Mouse (Mus musculus): ENCODE measurements around the gene Mosmo. TPM values are rescaled to one million over a fixed set of nuclear protein-coding genes. Genes with fewer than 3 reads are reported as not detected.

The Mosmo gene
- polyA plus RNA-seq (2015; fragmentation: Nextera tagmentation; extraction: Ambion mirVana), result 14.0 and 15.6 TPM in 2 replicates

DNA sequence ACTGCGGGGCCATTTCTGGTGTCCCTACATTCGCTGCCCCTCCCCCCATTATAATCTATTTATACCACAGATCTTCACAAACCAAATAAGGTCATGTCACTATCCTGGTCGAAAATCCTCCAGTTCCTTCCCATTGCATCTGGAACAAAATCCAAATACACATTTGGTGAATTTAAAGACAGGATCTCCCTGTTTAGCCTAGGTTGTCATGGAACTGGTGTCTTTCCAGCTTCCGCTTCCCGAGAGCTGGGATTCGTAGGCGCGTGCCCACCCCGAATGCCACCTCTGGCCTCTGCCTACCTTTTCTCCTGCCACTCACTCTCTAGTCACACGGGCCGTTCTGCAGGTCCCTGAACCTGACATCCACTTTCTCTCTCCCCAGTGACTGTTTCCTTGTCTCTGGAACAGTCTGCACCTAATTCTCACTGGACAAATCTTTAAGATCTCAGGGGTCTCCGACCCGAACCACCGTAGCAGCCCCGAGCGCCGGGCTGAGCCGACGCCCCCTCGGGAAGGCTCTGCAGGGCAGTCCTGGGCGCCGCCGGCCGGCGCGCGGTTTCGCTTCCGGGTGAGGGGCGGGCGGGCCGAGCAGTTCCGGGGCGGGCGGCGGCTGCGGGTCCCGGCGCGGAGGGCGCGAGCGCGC is at the start of gene Mosmo:
TSS of gene Mosmo (plus strand) at position 618 of the 643 bp plus-strand sequence.
- peak within 1 kb of the TSS; percentile 46 for H3K27ac ChIP-seq (replicated peaks)
- ATAC-seq (replicated peaks), result peak; percentile 96
- no peaks in the 10 kb centered on the region for H3K27me3 ChIP-seq
- H3K9ac ChIP-seq (replicated peaks), result peak within 1 kb of the TSS; percentile 91
- peak within 1 kb of the TSS; percentile 74 for H3K4me2 ChIP-seq (replicated peaks)
- under 1% methylated on average over 36 of the region's 44 CpGs for WGBS
- H3K9me3 ChIP-seq, result no peaks in the 10 kb centered on the region
- no peaks in the 10 kb centered on the region for H3K36me3 ChIP-seq
- H3K4me1 ChIP-seq, result peaks cover 37% of the 10 kb centered on the region
- peak within 1 kb of the TSS; percentile 93 for H3K4me3 ChIP-seq

DNA sequence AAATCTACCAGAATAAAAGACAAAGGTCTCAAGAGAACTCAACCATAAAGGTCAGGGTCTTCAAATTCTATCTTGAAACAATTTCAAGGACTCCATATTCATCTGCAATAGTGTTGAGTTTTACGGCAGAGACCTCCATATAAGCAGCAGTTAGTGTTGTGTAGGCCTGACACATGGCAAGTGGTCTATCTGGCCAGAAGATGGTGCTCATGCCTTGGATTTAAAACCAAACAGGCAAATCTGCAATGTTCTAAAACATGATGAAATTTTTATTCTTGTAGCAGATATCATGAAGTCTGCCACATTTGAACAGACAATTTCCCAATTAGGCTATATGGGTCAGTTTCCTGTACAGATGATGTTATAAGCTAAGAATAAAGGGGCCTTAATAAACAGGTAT is 44.9 kb upstream of the Mosmo start:
- Histone ChIP-seq H3K9ac (replicated peaks) (no peak overlapping the region), H3K4me1 (peaks cover 23% of the 10 kb centered on the region), H3K9me3 (no peaks in the 10 kb centered on the region), H3K27me3 (no peaks in the 10 kb centered on the region), H3K4me3 (no peak overlapping the region), H3K27ac (replicated peaks) (no peak overlapping the region), H3K36me3 (peaks cover under 1% of the 10 kb centered on the region; the same call in 1 of the 2 replicates), H3K4me2 (replicated peaks) (no peak overlapping the region)
- WGBS, result 60% methylated on average over 1 of the region's 1 CpGs
- ATAC-seq (replicated peaks), result no peak

DNA sequence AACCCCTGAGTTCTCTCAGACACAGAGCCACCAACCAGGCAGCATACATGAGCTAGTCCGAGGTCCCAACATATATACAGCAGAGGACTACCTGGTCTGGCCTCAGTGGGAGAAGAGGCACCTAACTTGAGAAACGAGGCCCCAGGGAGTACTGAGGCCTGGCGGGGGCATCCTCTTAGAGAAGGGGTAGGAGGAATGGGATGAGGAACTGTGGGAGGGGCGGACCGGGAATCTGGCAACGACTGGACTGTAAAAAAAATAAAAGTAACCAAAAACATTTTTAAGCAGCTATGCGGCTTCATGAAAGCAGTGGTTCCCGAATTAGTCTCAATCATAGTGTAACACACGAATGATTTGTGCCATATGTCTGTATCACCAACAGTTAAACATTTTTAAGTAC is 43.1 kb upstream of the Mosmo start:
- peak overlapping the region; percentile 100 for H3K9ac ChIP-seq (replicated peaks)
- H3K4me3 ChIP-seq, result peak overlapping the region; percentile 99
- WGBS, result 9% methylated on average over 9 of the region's 9 CpGs
- peaks cover 26% of the 10 kb centered on the region for H3K4me1 ChIP-seq
- peak overlapping the region; percentile 74 for H3K4me2 ChIP-seq (replicated peaks)
- H3K36me3 ChIP-seq, result peaks cover 15% of the 10 kb centered on the region
- no peaks in the 10 kb centered on the region for H3K9me3 ChIP-seq
- ATAC-seq (replicated peaks), result peak; percentile 23; the same call in 1 of the 2 replicates
- peak overlapping the region; percentile 88 for H3K27ac ChIP-seq (replicated peaks)
- H3K27me3 ChIP-seq, result no peaks in the 10 kb centered on the region

DNA sequence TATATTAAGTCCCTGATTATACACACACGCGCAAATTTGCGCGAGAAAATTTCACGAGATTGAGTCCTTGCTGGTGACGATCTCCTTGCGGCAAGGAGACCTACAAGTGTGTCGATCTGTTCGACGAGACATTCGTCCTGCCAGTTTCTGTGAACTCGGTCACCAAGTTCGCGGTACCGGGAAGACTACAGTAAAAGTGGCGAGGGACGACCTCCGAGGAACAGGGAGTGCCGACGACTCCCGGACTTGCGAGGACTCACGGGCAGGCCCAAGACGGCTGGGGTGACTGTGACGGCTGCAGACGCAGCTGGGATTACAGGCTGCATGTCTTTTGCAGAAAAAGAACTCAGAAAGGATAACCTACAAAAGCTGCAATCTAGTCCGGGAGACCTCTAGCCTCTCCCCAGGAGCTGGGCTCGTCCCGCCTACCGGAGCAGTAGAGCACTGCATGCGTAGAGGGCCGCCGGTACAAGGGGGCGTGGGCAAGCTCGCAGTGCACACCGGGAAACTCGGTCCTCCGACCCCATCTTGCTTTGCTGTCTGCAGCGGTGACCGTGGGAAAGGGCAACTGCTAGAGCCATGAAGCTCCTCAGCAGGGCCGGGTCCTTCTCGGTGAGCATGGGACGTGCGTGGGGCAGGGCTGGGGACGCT is 42.6 kb upstream of the Mosmo start, which contains the start of gene Uqcrc2:
TSS of gene Uqcrc2 (plus strand) at position 466 of the 651 bp plus-strand sequence.
- ATAC-seq (replicated peaks), result peak; percentile 99
- WGBS, result under 1% methylated on average over 45 of the region's 45 CpGs
- Histone ChIP-seq H3K36me3 (peaks cover 20% of the 10 kb centered on the region), H3K27ac (replicated peaks) (peak within 1 kb of the TSS; percentile 88), H3K4me3 (peak within 1 kb of the TSS; percentile 99), H3K4me1 (peaks cover 26% of the 10 kb centered on the region), H3K9ac (replicated peaks) (peak within 1 kb of the TSS; percentile 100), H3K9me3 (no peaks in the 10 kb centered on the region), H3K4me2 (replicated peaks) (peak within 1 kb of the TSS; percentile 74), H3K27me3 (no peaks in the 10 kb centered on the region)

DNA sequence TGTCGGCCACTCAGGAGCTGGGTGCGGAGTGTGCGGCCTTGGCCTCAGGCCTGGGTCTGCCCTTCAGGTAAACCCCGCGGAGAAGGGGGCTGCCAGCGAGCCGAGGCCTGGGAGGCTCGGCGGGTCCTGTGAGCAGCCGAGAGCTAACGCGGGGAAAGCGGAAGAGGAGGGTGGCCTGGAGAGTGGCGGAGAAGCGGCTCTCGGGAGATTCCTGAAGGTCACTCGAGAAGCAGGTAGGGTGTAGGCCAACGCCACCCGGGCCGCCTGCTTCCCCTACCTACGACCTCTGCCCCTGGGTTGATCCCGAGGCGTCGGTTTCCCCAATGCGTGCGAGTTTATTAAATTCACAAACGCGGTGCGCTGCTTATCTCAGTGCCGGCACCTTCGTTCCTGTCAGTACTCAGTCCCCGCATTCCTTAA is 42.0 kb upstream of the Mosmo start:
- peaks cover 26% of the 10 kb centered on the region for H3K4me1 ChIP-seq
- peaks cover 25% of the 10 kb centered on the region for H3K36me3 ChIP-seq
- peak overlapping the region; percentile 100 for H3K9ac ChIP-seq (replicated peaks)
- under 1% methylated on average over 32 of the region's 32 CpGs for WGBS
- H3K27me3 ChIP-seq, result no peaks in the 10 kb centered on the region
- H3K4me3 ChIP-seq, result peak overlapping the region; percentile 99
- peak overlapping the region; percentile 88 for H3K27ac ChIP-seq (replicated peaks)
- no peak; the same call in 1 of the 2 replicates for ATAC-seq (replicated peaks)
- no peaks in the 10 kb centered on the region for H3K9me3 ChIP-seq
- H3K4me2 ChIP-seq (replicated peaks), result peak overlapping the region; percentile 74

DNA sequence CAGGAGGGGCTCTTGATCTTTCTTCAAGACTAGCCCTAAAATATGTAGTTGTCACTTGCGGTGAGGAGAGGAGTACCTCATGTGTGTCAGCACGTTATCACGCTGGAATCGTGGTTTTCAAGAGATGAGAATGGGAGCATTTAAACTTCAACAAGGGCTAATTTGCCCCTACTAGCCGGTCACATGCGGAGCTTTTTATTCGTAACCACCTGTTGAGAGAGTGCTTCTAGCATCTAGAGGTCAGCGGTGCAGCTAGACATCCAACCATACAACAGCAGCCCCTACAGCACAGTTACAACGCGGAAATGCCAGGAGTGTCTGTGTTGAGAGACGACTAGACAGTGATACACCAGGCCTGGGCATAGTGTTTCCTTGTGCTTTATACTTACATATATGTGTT is 41.6 kb upstream of the Mosmo start:
- no peaks in the 10 kb centered on the region for H3K9me3 ChIP-seq
- peaks cover 29% of the 10 kb centered on the region for H3K36me3 ChIP-seq
- peak overlapping the region; percentile 74 for H3K4me2 ChIP-seq (replicated peaks)
- H3K27ac ChIP-seq (replicated peaks), result peak overlapping the region; percentile 88; the same call in 1 of the 2 replicates
- peak overlapping the region; percentile 99 for H3K4me3 ChIP-seq
- H3K27me3 ChIP-seq, result no peaks in the 10 kb centered on the region
- WGBS, result 2% methylated on average over 11 of the region's 11 CpGs
- peaks cover 26% of the 10 kb centered on the region for H3K4me1 ChIP-seq
- no peak for ATAC-seq (replicated peaks)
- H3K9ac ChIP-seq (replicated peaks), result peak overlapping the region; percentile 100

DNA sequence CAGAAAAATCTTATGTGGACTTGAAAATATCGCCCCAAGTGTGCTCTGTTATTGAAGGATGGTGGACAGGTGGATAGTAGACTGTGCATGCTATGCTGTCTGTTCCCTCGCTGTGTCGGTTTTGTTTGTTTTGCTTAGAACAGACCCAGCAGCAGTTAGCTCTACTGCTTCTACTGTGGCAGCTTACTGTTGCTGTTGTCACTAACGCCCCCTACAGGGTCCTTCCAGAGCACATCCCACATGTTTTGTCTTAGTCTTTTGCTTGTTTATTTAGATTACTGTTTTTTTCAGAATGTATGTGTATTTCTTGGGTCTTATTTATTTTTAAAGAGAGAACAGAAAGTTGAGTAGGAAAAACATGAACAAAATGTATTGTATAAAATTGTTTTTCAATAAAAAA is 34.2 kb upstream of the Mosmo start:
- H3K9ac ChIP-seq (replicated peaks), result no peak overlapping the region
- H3K9me3 ChIP-seq, result no peaks in the 10 kb centered on the region
- H3K4me1 ChIP-seq, result 0 out of 2 replicates have a peak, but pooled peaks cover 3% of the 10 kb centered on the region
- ATAC-seq (replicated peaks), result no peak
- no peak overlapping the region for H3K4me3 ChIP-seq
- WGBS, result 75% methylated on average over 4 of the region's 4 CpGs
- no peak overlapping the region for H3K4me2 ChIP-seq (replicated peaks)
- peaks cover 73% of the 10 kb centered on the region for H3K36me3 ChIP-seq
- H3K27me3 ChIP-seq, result no peaks in the 10 kb centered on the region
- no peak overlapping the region for H3K27ac ChIP-seq (replicated peaks)

DNA sequence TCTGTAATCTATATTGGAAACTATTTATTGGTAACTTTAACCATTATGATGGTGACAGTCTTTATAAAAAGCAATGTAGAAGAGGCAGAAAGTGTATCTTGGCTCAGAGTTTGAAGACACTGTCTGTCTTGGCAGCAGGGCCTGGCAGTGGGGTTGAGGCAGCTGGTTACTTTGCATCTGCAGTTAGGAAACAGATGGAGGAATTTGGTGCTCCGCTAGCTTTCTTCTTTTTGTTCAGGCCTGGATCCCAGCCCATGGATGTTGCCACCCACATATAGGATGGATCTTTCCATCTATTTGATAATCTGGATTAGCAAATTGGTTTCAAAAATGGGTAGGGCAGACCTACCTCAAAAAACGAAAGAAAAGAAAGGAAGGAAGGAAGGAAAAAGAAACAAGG is 29.6 kb upstream of the Mosmo start:
- no peak overlapping the region for H3K9ac ChIP-seq (replicated peaks)
- peak overlapping the region; percentile 48; the same call in 1 of the 2 replicates for H3K27ac ChIP-seq (replicated peaks)
- H3K9me3 ChIP-seq, result no peaks in the 10 kb centered on the region
- 68% methylated on average over 2 of the region's 2 CpGs for WGBS
- H3K4me3 ChIP-seq, result no peak overlapping the region
- H3K36me3 ChIP-seq, result peaks cover 78% of the 10 kb centered on the region
- H3K4me1 ChIP-seq, result no peaks in the 10 kb centered on the region
- H3K4me2 ChIP-seq (replicated peaks), result no peak overlapping the region
- peak; percentile 51; the same call in 1 of the 2 replicates for ATAC-seq (replicated peaks)
- H3K27me3 ChIP-seq, result no peaks in the 10 kb centered on the region

DNA sequence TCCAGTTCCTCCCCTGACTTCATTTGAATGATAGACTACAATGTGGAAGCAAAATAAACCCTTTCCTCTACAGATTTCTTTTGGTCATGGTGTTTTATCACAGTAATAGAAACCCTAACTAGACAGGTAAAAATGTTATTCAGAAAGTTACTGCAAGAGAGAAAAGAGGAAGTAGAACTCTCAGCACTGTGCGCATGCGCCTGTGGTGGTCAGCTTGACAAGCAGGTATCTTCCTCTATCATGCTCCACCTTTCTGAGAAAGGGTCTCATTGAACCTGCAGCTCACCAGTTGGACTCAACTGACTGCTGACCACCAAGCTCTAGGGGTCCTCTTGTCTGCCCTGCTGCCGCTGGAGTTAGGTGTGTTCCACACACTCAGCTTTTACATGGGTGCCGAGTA is 15.3 kb upstream of the Mosmo start:
- no peaks in the 10 kb centered on the region for H3K27me3 ChIP-seq
- H3K27ac ChIP-seq (replicated peaks), result no peak overlapping the region
- H3K9me3 ChIP-seq, result no peaks in the 10 kb centered on the region
- 98% methylated on average over 4 of the region's 4 CpGs for WGBS
- ATAC-seq (replicated peaks), result no peak
- H3K36me3 ChIP-seq, result peaks cover 32% of the 10 kb centered on the region
- H3K4me1 ChIP-seq, result no peaks in the 10 kb centered on the region
- H3K4me2 ChIP-seq (replicated peaks), result no peak overlapping the region
- H3K9ac ChIP-seq (replicated peaks), result no peak overlapping the region
- no peak overlapping the region for H3K4me3 ChIP-seq

DNA sequence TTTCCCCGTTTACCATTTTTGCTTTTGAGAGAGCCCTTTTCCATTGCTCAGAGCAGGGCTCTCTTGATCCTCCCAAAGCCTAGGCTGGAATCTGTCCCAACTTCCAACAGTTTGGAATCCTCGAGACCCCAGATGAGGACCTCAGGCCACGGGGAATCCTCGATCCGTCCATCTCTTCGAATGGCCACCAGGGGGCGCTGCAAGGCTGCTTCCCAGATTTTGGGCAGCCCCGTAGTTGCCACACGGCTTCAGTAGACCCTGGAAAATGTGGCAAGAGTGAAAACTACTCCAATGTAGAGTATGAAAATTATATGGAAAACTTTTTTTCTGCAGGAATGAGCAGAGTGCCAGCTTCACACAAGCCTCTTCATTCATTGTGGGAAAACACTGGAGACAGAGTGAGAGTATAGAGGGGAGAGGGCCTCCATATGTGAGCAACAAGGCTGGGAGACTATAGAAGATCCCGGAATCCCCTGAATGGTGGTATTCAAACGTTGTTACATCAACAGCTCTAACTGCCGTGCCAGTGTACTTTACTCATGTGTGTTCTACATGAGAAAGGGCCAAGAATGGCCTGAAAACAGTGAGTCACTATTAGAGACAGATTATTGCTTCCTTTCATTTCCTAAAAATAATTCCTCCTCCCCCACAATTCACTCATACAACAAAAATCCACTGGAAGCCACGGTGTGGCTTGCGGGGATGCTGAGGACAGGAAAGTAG is 7.1 kb upstream of the Mosmo start, which contains the start of gene Pdzd9:
TSS of gene Pdzd9 (minus strand) at position 191 of the 723 bp plus-strand sequence.
- Histone ChIP-seq H3K27ac (replicated peaks) (no peak within 1 kb of the TSS), H3K4me2 (replicated peaks) (no peak within 1 kb of the TSS), H3K27me3 (no peaks in the 10 kb centered on the region), H3K4me1 (no peaks in the 10 kb centered on the region), H3K36me3 (no peaks in the 10 kb centered on the region), H3K9me3 (no peaks in the 10 kb centered on the region), H3K9ac (replicated peaks) (no peak within 1 kb of the TSS), H3K4me3 (no peak within 1 kb of the TSS)
- ATAC-seq (replicated peaks), result peak; percentile 79
- WGBS, result 23% methylated on average over 14 of the region's 14 CpGs

DNA sequence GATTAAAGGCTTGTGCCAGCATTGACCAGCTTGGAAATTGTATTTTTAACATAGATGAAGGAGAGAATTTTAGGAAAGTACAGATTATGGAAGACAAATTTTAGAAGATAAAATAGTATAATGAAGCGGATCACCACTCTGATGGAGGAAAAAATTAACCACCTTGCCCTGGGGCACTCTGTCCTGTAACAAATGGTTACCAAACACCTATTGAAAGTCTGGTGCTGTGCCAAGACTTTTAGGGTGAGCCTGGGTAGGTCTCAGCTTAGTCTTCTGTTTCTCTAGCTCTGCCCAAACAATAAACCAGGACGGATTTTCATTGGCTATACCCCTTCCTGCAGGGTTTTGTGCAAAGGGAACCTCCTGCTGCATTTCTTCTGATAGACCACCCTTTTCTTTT is 6.1 kb upstream of the Mosmo start:
- H3K27me3 ChIP-seq, result no peaks in the 10 kb centered on the region
- H3K4me1 ChIP-seq, result peaks cover 4% of the 10 kb centered on the region
- no peaks in the 10 kb centered on the region for H3K9me3 ChIP-seq
- WGBS, result 59% methylated on average over 2 of the region's 2 CpGs
- H3K36me3 ChIP-seq, result no peaks in the 10 kb centered on the region
- no peak overlapping the region for H3K4me2 ChIP-seq (replicated peaks)
- no peak overlapping the region for H3K9ac ChIP-seq (replicated peaks)
- ATAC-seq (replicated peaks), result no peak
- H3K27ac ChIP-seq (replicated peaks), result no peak overlapping the region
- H3K4me3 ChIP-seq, result no peak overlapping the region

All from forebrain, embryonic 15.5 days (tissue).